Mouse (Mus musculus): Measurements from ENCODE around the gene Macrod2.

Macrod2 gene

GRCm38 (mm10) chr2:140783041-140783440 is 387.9 kb downstream of the Macrod2 start:
- DNase-seq (ENCODE audit: low read depth in 2 of 2, low spot score in 2 of 2): no peak

- no peak for DNase-seq (ENCODE audit: low read depth in 2 of 2, low spot score in 2 of 2)
Observed at GRCm38 (mm10) chr2:140784626-140785025, 389.5 kb downstream of the Macrod2 start.

GRCm38 (mm10) chr2:140790363-140790762 is 395.3 kb downstream of the Macrod2 start:
- DNase-seq (ENCODE audit: low read depth in 2 of 2, low spot score in 2 of 2): no peak

- no peak for DNase-seq (ENCODE audit: low read depth in 2 of 2, low spot score in 2 of 2)
Observed at GRCm38 (mm10) chr2:140793886-140794608, 398.9 kb downstream of the Macrod2 start.

GRCm38 (mm10) chr2:140811693-140812092 is 416.6 kb downstream of the Macrod2 start:
- DNase-seq (ENCODE audit: low read depth in 2 of 2, low spot score in 2 of 2): no peak

GRCm38 (mm10) chr2:140819391-140820120 is 424.4 kb downstream of the Macrod2 start:
- no peak for DNase-seq (ENCODE audit: low read depth in 2 of 2, low spot score in 2 of 2)

- DNase-seq (ENCODE audit: low read depth in 2 of 2, low spot score in 2 of 2): no peak
Observed at GRCm38 (mm10) chr2:140822378-140822777, 427.3 kb downstream of the Macrod2 start.

GRCm38 (mm10) chr2:140826241-140826640 is 431.1 kb downstream of the Macrod2 start:
- DNase-seq (ENCODE audit: low read depth in 2 of 2, low spot score in 2 of 2): no peak

- no peak for DNase-seq (ENCODE audit: low read depth in 2 of 2, low spot score in 2 of 2)
Observed at GRCm38 (mm10) chr2:140828859-140829258, 433.8 kb downstream of the Macrod2 start.

- DNase-seq (ENCODE audit: low read depth in 2 of 2, low spot score in 2 of 2): no peak
Observed at GRCm38 (mm10) chr2:140830086-140830485, 435.0 kb downstream of the Macrod2 start.

- DNase-seq (ENCODE audit: low read depth in 2 of 2, low spot score in 2 of 2): no peak
Observed at GRCm38 (mm10) chr2:140839371-140839770, 444.3 kb downstream of the Macrod2 start.

GRCm38 (mm10) chr2:140839880-140840279 is 444.8 kb downstream of the Macrod2 start:
- no peak for DNase-seq (ENCODE audit: low read depth in 2 of 2, low spot score in 2 of 2)

- no peak for DNase-seq (ENCODE audit: low read depth in 2 of 2, low spot score in 2 of 2)
Observed at GRCm38 (mm10) chr2:140844030-140844429, 448.9 kb downstream of the Macrod2 start.

- no peak for DNase-seq (ENCODE audit: low read depth in 2 of 2, low spot score in 2 of 2)
Observed at GRCm38 (mm10) chr2:140847817-140848428, 452.8 kb downstream of the Macrod2 start.

GRCm38 (mm10) chr2:140853538-140853937 is 458.4 kb downstream of the Macrod2 start:
- DNase-seq (ENCODE audit: low read depth in 2 of 2, low spot score in 2 of 2): no peak

GRCm38 (mm10) chr2:140861356-140861755 is 466.2 kb downstream of the Macrod2 start:
- DNase-seq (ENCODE audit: low read depth in 2 of 2, low spot score in 2 of 2): no peak

GRCm38 (mm10) chr2:140862736-140863135 is 467.6 kb downstream of the Macrod2 start:
- no peak for DNase-seq (ENCODE audit: low read depth in 2 of 2, low spot score in 2 of 2)

- no peak for DNase-seq (ENCODE audit: low read depth in 2 of 2, low spot score in 2 of 2)
Observed at GRCm38 (mm10) chr2:140865636-140866035, 470.5 kb downstream of the Macrod2 start.

GRCm38 (mm10) chr2:140867116-140867515 is 472.0 kb downstream of the Macrod2 start:
- DNase-seq (ENCODE audit: low read depth in 2 of 2, low spot score in 2 of 2): no peak

- DNase-seq (ENCODE audit: low read depth in 2 of 2, low spot score in 2 of 2): no peak
Observed at GRCm38 (mm10) chr2:140885176-140885575, 490.1 kb downstream of the Macrod2 start.

- no peak for DNase-seq (ENCODE audit: low read depth in 2 of 2, low spot score in 2 of 2)
Observed at GRCm38 (mm10) chr2:140890683-140891082, 495.6 kb downstream of the Macrod2 start.

Measured in CD8-positive naive resting alpha-beta T cell, adult 2 months (primary cell).